Mouse (Mus musculus): Measurements from ENCODE around the gene Rfng.
"Not testable (repeated sequence)": the region's sequence is repeated elsewhere in the genome, so short reads cannot be mapped to it uniquely, and the experiment has no call there.

Gene Rfng

DNA sequence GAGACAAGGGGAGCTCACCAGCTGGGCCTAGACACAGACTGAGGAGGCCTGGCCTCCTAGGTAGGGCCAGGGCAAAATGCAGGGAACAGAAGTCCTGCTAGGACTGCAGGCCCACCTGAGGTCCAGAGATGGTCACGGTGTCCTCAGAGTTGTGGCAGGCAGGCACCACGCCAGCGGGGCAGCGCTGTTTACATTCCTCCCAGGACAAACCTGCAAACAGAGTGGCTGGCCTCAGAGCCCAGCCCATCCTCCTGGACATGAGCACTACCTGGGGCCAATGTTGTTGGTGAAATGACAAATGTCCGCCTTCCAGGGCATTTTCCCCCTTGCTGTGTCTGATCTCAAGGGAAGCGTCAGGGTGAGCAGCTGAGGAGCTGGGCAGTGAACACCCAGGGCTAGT lies 33.4 kb upstream of the Rfng start:
- in situ Hi-C loops (cut with MboI, MseI) = no loop called here

DNA sequence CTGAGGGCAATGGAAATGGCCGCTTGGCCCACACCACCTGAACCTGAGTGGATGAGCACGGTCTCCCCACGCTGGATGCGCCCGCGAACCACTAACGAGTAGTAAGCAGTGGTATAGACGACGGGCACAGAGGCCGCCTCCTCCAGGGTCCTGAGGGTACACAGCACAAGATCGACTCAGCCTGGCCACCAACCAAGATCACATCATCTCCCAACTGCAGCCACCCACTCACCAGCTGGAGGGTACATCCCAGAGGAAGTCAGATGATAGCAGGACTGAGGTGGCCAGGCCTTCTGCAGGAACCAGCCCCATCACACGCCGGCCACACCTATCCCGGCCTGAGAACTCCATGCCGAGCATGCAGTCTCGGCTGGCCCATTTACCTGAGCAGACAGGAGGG lies 28.1 kb upstream of the Rfng start:
- in situ Hi-C loops (cut with MboI, MseI) = no loop called here

DNA sequence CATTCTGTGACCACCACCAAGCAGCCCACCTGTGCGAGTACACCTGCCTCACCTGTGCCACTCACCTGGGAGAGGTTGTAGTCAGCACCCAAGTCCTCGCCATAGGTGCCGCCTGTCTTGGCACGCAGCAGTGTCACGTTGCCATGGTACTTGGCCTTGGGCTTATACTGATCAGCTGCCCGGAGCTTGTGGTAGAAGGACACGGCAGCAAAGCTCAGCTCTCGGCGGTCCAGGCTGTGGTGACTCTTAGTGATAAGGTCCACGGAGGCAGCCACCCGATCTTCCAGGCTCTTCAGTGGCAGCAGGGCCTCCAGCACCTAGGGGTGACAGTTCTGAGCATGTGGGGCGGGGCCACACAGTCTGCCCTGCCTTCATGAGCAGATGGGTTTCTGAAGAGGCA lies 24.0 kb upstream of the Rfng start:
- in situ Hi-C loops (cut with MboI, MseI) = no loop called here

DNA sequence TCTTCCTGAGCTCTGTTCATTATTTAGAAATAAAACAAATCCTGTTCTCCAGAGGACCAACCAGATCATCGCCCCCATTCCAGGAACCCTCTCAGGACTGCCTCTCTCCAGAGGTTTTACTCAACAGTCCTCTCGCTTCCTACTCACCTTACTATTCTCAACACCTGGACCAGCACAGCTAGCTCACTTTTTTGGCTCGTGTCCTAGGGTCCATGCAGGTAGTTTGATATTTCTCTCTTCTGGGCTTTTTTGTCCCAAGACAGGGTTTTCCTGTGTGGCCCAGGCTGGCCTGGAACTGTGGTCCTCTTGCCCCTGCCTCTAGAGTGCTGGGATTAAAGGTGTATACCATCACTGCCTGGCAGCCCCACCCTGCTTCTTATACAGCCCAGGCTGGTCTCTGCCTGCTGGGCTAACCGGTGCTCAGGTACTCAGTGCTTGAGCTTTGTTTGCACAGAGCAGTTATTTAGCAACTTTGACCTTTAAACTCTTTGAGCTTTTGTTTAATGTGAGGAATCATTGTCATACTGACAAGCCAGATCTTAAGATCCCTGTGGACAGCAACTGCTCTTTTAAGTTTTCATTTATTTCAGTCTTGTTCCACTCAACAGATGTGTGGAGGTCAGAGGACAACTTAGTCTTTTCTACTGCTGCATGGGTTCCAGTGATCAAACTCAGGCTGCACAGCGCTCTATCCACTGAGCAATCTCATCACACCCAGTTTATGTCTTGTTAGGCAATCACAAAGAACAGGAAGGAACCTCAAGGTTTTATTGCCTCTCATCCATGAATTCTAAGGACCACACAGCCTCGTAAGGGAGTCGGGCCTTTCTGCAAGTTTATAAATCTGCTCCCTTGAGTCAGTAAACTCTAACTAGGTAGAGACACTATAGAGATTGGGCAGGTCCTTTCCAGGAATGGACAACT lies 21.6 kb upstream of the Rfng start:
- in situ Hi-C loops (cut with MboI, MseI) = no loop called here

DNA sequence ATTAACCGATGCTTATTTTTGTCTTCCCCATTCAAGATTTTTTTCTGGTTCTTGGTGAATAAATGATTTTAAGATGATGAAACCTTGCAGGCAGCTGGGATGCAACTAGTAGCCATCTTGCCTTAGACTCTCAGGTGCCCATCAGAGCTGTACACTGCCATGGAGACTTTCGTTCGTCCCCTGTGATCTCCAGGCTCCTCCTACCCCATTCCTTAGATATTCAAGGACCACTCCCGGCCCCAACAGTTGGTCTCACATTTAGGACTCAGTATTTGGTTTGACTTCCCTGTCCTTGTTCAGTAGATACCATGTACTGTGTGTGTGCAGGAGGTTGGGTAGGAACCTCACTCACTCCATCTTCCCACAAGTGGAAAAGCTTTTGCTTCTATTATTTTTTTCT lies 20.8 kb upstream of the Rfng start:
- in situ Hi-C loops (cut with MboI, MseI) = no loop called here

DNA sequence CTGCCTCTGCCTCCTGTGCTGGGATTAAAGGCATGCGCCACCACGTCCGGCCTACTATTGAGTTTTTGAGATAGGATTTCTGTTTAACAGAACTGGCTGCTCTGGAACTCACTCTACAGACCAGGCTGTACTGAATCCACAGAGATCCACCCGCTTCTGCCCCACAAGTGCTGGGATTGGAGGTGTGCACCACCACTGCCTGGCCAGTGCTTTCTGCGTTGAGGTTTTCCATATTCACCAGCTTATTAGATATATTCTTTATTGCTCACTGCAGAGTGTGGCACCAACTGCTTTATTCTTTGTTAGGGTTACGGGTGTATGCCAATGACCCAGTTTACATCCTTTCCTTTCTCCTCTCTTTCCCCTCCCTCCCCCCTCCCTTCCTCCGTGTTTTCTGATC lies 20.3 kb upstream of the Rfng start:
- in situ Hi-C loops (cut with MboI, MseI) = no loop called here

DNA sequence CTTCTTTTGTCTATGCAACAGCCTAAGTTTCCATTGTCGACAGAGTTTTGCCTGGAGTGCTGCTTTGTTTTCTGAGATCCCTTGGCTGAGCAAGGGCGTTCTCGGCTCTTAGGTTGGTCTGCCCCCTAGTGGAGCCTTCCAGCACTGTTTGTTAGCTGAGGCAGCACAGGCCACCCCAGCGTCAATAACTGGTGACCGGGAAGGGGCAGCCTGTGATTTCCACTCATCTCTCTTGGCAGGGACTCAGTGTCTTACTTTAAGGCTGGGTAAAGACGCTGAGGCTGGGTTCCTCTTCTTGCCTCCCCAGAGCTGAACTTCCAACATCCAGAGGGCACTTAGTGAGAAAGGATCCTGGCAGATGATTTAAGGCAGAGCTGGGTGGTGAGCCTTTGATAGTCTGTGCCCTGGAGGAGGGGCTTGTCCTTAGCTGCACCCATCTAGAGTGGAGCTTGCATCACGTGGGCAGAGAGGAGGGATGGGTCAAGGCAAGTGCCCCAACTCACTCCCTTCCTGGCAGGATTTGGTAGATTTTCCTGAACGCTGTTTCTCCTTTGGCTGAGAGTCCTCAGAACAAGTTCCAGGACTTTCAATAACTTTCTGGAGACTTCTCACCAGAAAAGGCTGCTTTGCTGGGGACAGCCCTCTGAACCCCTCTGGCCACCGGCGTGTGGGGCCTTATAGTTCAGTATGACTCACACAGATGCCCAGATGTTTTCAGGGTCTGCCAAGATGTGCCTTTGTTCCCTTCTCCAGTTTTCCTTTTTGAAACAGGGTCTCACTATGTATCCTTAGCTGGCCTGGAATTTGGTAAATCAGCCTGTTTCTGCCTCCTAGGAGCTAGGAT lies 16.3 kb upstream of the Rfng start:
- in situ Hi-C loops (cut with MboI, MseI) = no loop called here

DNA sequence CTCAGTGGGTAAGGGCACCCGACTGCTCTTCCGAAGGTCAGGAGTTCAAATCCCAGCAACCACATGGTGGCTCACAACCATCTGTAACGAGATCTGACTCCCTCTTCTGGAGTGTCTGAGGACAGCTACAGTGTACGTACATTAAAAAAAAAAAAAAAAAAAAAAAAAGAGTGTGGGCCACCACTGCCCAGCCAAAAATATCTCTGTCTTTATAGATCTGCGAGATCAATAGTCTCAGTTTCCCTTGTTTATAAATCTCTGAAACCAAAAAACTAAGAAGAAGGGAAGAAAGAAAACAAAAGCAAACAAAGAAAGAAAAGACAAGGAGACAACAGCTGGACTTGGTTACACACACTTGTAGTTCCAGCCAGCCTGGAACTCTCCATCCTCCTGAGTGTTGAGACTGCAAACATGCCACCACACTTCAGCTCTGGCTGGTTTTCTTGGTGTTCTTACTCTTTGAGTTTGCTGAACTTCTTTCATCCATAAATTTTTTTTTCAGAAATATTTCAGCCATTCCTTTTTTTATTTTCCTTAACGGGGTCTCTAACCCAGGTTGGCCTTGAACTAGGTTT lies 15.4 kb upstream of the Rfng start:
- in situ Hi-C loops (cut with MboI, MseI) = loop anchor here (10.0 kb wide), 1 partner anchor 205 kb away; the partner anchor contains the start of genes Alyref and Anapc11

DNA sequence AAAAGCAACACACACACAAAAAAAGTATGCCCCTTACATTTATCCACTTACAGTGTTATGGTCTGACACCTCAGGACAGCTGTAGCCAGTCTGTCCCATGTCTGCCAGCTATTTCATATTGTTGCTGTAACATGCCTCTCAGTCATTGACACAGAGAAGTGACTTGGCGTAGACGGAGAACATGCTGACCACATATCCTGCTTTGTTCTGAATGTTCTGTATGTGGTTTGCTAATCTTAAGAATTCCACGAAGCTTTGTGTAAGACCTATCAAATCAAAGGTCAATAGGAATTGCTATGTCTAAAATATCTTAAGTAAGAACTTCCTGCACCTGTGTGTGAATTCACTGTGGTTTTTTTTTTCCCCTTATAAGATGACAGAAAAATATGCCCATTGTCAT lies 14.2 kb upstream of the Rfng start:
- in situ Hi-C loops (cut with MboI, MseI) = loop anchor here (10.0 kb wide), 1 partner anchor 203 kb away; the partner anchor contains the start of genes Alyref and Anapc11

DNA sequence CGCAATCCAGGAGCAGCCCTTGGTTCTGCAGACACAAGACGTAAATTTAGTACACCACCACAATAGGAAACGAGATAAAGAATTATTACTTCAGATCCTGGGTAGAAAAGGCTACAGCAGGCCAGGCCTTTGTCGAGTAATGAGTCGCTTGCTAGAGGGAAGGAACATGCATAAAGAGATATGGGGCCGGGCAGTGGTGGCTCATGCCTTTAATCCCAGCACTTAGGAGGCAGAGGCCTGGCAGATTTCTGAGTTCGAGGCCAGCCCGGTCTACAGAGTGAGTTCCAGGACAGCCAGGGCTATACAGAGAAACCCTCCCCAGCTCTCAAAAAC lies 12.6 kb upstream of the Rfng start:
- in situ Hi-C loops (cut with MboI, MseI) = loop anchor here (10.0 kb wide), 1 partner anchor 202 kb away; the partner anchor contains the start of genes Alyref and Anapc11

DNA sequence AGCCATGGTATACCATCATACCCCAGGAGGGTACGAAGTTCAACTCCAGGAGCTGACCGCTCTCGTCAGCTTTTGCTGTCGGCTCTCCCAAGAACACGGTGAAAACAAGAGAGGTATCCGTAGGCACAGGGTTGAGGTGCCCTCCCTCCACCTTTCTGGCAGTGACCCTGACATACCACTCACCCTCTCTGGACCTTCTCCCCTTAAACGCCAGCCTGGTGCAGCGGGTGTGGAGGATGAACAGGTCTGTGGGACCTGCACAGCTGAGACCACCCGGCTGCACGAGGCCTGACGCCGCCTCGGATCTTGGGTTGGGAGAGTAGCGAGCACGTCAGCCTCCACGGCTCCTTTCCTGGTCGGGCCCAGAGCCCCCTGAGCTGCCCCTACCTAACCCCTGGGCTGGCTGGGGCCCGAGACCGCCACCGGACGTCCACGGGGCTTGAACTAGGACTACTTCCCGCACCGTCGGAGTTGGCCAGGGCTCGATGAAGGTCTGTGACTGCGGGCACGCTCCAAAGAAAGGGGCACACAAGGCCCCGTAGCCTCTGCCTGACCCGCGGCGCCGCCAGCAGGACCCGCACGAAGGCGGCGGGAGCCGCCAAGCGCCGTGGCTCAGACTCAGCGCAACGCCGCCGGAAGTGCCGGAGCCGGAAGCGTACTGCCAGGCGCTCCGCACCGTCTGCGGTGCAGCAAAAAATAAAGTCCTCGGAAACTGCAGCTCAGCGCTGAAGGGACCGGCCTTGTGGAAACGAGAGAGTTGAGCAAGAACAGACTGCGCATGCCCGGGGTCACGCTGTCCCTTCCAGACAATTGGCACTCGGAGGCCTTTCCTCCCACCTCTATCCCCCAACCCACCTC lies 12.0 kb upstream of the Rfng start, which contains the start of gene Dus1l:
Gene Dus1l (minus strand): TSS at position 648 of the 858 bp plus-strand sequence.
- in situ Hi-C loops (cut with MboI, MseI) = loop anchor here (10.0 kb wide), 1 partner anchor 201 kb away; the partner anchor contains the start of genes Alyref and Anapc11

DNA sequence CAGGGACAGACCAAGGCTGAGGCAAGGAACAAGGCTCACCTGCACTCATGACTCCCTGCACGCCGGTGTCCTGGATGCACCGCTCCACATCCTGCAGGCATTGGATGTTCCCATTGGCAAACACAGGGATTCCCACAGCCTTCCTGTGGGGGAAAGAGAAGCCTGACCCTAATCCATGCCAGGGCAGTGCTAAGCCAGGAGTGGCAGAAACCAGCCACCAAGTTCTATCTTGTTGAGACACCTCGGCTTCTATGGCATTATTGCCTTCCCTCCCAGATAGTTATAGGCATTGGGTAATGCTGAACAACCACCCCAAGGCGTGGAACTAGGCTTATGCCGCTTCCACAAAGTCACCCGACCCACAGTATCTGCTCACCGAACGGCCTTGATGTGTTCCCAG lies 8.6 kb upstream of the Rfng start:
- in situ Hi-C loops (cut with MboI, MseI) = loop anchor here (10.0 kb wide), 1 partner anchor 198 kb away; the partner anchor contains the start of genes Alyref and Anapc11

DNA sequence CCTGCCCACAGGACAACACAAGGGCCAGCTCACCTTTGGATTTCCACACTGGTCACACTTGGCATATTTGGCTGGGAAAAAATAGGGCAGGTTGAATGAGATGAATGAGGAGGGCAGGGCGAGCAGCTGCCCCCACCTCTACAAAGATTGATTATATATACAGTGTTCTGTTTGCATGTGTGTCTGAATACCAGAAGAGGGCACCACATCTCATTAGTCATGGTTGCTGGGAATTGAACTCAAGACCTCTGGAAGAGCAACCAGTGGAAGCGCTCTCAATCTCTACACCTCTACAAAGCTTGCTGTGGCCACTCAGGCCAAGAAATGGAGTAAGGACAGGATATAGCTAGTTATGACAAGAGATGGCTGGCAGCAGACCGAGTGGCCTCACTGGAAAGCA lies 5.8 kb upstream of the Rfng start:
- in situ Hi-C loops (cut with MboI, MseI) = loop anchor here (10.0 kb wide), 1 partner anchor 195 kb away; the partner anchor contains the start of genes Alyref and Anapc11

DNA sequence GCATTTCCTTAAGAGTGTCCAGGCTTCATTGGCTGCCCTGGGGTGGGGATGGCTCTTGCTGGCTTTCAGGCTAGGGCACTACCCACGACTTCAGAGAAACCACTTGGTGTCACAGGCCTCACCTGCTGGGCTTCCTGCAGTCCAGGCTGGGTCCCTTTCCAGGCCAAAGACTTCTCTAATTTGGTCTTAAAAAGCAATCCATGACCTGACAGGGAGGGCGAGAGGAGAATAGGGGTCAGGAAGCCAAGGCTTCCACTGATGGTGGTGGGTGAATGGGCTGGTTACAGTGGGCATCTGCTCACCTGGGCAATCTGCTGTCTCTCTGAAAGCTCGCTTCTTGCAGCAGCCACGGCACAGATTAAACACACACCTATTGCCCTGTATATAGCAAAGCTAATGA lies 5.3 kb upstream of the Rfng start:
- in situ Hi-C loops (cut with MboI, MseI) = no loop called here

DNA sequence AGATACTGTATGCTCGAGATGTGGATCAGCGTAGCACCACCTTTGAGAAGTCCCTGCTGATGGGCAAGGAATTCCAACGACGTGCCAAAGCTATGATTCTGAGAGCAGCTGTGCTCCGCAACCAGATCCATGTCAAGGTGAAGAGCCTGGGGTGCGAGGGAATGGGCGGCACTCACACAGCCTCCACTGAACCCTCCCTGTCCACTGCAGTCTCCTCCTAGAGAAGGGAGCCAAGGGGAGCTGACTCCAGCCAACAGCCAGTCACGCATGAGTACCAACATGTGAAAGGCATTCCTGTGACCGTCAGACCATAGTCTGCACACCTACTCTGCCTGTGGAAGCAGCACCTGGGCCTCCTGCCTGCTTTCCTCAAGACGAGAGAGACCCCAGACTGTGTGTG lies 4.5 kb upstream of the Rfng start:
- in situ Hi-C loops (cut with MboI, MseI) = not testable (repeated sequence)

DNA sequence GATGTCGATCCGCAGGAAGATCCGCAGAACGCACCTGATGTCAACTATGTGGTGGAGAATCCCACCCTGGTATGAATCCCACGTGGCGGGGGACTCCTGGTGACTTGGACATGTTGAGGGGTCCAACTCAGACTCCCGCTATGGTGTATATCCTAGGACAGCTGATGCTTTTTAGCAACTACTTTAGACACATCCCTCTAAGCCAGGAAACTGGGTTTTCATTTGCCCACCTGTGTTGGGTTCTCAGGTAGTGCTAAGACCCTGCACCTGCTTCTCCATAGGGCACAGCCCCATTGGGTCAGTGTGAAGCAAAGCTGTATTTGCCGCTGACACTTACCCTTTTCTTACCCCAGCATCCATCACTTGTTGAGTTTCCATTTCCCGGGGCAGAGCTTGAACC lies 1.1 kb upstream of the Rfng start:
- in situ Hi-C loops (cut with MboI, MseI) = no loop called here

DNA sequence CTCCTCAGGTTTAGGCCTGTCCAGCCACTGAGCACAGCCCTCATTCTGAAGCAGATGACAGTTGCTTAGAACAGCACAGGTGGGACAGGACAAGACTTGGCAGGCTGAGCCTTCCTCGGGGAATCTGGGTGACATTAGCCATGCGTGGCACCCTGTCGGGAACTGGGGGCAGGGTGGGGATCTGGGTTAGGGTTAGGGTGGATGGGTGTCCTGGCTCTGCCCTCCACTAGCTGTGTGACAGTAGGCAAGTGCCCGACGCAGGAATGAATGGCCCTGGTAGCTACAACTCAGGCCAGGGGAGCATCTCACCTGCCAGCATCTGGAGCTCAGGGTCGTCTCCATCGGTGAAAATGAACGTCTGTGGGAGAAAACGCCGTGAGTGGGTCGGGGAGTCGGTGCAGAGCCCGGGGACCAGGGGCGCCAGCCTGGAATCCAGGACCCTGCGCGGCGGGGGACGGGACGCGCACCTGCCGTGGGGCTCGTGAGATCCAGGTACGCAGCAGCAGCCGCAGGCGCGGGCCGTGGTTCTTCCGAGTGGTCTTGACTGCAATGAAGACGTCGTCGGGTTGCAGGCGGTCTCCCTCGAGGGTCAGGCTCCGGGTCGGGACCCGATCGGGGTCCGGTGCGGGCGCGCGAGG lies 462 bp downstream of the Rfng start:
- in situ Hi-C loops (cut with MboI, MseI) = no loop called here

DNA sequence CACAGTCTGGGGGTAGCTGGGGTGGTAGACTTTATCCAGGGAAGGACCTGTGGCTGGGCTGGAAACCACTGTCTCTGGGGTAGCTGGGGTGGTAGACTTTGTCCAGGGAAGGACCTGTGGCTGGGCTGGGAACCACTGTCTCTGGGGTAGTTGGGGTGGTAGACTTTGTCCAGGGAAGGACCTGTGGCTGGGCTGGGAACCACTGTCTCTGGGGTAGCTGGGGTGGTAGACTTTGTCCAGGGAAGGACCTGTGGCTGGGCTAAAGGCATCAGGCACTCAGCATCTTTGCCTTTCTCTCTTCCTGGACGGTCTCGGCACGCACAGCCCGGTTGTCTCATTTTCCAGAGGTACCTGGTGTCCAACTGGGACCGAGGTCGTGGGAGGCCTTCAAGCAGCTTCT lies 2.6 kb downstream of the Rfng start:
- in situ Hi-C loops (cut with MboI, MseI) = not testable (repeated sequence)

DNA sequence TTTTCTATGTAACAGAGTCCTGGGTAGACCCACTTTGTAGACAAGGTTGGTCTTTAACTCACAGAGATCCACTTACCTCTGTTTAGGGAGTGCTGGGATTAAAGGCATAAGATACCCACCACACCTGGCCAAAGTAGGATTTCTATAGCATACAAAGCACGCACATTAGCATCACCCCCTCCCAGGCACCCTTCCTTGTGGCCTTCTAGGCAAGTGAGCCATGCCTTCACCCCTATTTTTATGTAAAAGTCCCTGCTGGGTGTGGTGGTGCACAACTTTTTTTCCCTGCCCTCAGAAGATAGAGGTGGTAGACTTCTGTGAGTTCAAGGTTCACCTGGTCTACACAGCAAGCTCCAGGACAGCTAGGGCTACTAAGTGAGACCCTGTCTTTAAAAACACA lies 4.1 kb downstream of the Rfng start:
- in situ Hi-C loops (cut with MboI, MseI) = no loop called here

DNA sequence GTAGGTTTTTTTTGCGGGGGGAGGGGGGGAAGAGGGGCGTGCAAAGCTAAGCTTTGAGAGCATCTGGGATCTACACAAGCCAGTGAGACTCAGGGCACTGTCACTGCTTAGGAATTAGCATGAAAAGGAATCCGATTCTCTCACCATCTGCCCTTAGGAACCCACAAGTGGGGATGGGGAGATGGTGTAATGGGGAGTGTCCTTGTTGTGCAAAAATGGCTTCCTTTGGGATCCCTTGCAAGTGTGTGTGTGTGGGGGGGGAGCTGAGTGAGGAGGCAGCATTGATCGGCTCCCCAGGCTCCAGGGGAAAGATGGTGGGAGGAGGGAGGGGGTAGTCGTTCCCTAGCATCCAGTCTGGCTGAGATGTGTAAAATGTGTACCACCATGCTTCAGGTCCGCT lies 6.9 kb downstream of the Rfng start:
- in situ Hi-C loops (cut with MboI, MseI) = no loop called here

All from T-helper 2 cell (primary cell).